Mouse (Mus musculus) kidney, postnatal 0 days (tissue): ENCODE data around the gene Pkp1. TPM values are rescaled to one million over a fixed set of nuclear protein-coding genes. Genes with fewer than 3 reads are reported as not detected.

Experiments
- ATAC-seq: fragments of 200-750 bp; cut with Nextera tagmentation; replicated peaks from 2 replicates; pipeline ENCODE4 v1.8.0; 2017; ENCODE audit warnings: low read depth, moderate number of reproducible peaks, moderate TSS enrichment, moderate library complexity; ENCODE audit not compliant: low FRiP score
- DNase-seq: peaks from one replicate; pipeline ENCODE4 v3.0.0-alpha.2; 2016; ENCODE audit warnings: low spot score
- H3K27ac ChIP-seq: fragments of 300-500 bp; sonication (generic); 2 replicates; pipeline ENCODE4 v1.5.1; 2014; ENCODE audit warnings: mild to moderate bottlenecking
- H3K27me3 ChIP-seq: fragments of 300-500 bp; sonication (generic); 2 replicates; pipeline ENCODE4 v1.6.1; 2014; ENCODE audit warnings: low read length, mixed read lengths; ENCODE audit not compliant: insufficient read depth
- H3K36me3 ChIP-seq: fragments of 300-500 bp; sonication (generic); 2 replicates; pipeline ENCODE4 v1.6.1; 2014; ENCODE audit warnings: low read length, mixed read lengths; ENCODE audit not compliant: insufficient read depth
- H3K4me1 ChIP-seq: fragments of 300-500 bp; sonication (generic); replicated peaks from 2 replicates; pipeline ENCODE4 v1.6.1; 2014; ENCODE audit warnings: antibody characterized with exemption, low read length, mixed read lengths; ENCODE audit not compliant: insufficient read depth
- H3K4me2 ChIP-seq: fragments of 300-500 bp; sonication (generic); 2 replicates; pipeline ENCODE4 v1.6.1; 2014; ENCODE audit warnings: mild to moderate bottlenecking, low read length, moderate library complexity, mixed read lengths
- H3K4me3 ChIP-seq: fragments of 300-500 bp; sonication (generic); replicated peaks from 2 replicates; pipeline ENCODE4 v1.5.1; 2014; ENCODE audit warnings: low read depth, low read length
- H3K9ac ChIP-seq: fragments of 300-500 bp; sonication (generic); 2 replicates; pipeline ENCODE4 v1.6.1; 2014; ENCODE audit warnings: low read depth, low read length
- H3K9me3 ChIP-seq: fragments of 300-500 bp; sonication (generic); replicated peaks from 2 replicates; pipeline ENCODE4 v1.6.1; 2016; ENCODE audit warnings: low read length, inconsistent platforms, mixed read lengths
- CTCF ChIP-seq: IDR thresholded peaks from 2 replicates; pipeline ENCODE4 v1.5.1; 2016; ENCODE audit warnings: antibody characterized with exemption, low read depth, mild to moderate bottlenecking, moderate library complexity
- WGBS: fragments of 180-500 bp; shearing (Covaris S2); extraction: QIAGEN DNeasy Blood & Tissue Kit; methylation state at CpG from one replicate; pipeline ENCODE4 v1.1.7; 2014; 5-methylcytosine and 5-hydroxymethylcytosine counted together
- polyA plus RNA-seq: library from polyadenylated mRNA; unstranded; fragments of >200 nt; fragmentation: Nextera tagmentation; extraction: Ambion mirVana; gene quantifications from 2 replicates; pipeline ENCODE4 v1.2.1, GENCODE M21; 2015

Gene Pkp1
- polyA plus RNA-seq, 1 experiment from 2014 or later, result 0.22 TPM

DNA sequence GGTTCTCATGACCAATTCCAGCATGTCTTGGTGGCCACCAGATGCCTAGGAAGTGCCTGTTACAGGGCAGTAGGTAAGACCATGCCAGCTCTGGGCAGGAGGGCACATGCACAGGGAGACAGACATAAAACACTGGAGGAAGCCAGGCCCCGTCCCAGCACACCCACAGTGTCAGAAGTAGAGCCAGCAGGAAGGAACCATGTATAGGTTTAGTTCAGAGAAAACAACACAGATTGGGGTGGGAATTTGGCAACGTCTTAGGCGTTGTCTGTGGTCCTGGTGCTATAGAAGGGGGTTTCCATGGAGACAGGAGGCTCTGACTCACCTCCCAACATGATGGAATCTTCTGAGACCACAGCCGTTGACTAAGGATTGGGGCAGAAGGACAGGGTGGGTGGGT is 27.2 kb upstream of the Pkp1 start:
- Histone ChIP-seq H3K4me3 (no peak overlapping the region), H3K27me3 (no peaks in the 10 kb centered on the region), H3K4me2 (no peak overlapping the region), H3K9ac (no peak overlapping the region), H3K36me3 (no peaks in the 10 kb centered on the region), H3K4me1 (no peaks in the 10 kb centered on the region), H3K9me3 (no peaks in the 10 kb centered on the region), H3K27ac (no peak overlapping the region)
- no peak for ATAC-seq
- 57% methylated on average over 4 of the region's 4 CpGs for WGBS
- no peak for DNase-seq
- TF ChIP-seq CTCF, result no peak

DNA sequence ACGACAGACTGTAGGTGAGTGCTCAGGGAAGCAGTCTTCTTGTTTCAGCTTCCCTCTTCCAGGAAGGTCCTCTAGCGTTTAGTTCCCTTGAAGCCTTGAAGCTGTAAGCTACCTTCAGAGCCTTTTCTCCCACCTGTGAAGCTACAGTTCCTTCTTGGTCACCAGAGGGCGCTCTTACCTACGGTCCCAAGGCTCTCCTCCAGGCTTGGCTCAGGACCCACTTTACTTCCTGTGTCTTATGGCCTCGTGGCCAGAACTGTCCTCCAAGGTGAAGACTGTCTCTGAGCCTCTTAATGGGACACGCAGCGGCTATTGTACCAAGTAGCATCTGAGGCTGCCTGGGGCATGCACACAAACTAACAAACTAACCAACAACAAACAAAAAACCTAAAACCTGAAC is 26.7 kb upstream of the Pkp1 start:
- 9% methylated on average over 7 of the region's 7 CpGs for WGBS
- H3K9me3 ChIP-seq, result no peaks in the 10 kb centered on the region
- H3K4me3 ChIP-seq, result no peak overlapping the region
- no peaks in the 10 kb centered on the region for H3K27me3 ChIP-seq
- TF ChIP-seq CTCF, result peak; percentile 85
- no peak overlapping the region for H3K27ac ChIP-seq
- H3K9ac ChIP-seq, result no peak overlapping the region
- peak; percentile 90 for DNase-seq
- ATAC-seq, result peak; percentile 23
- no peak overlapping the region for H3K4me2 ChIP-seq
- H3K36me3 ChIP-seq, result no peaks in the 10 kb centered on the region
- H3K4me1 ChIP-seq, result no peaks in the 10 kb centered on the region

DNA sequence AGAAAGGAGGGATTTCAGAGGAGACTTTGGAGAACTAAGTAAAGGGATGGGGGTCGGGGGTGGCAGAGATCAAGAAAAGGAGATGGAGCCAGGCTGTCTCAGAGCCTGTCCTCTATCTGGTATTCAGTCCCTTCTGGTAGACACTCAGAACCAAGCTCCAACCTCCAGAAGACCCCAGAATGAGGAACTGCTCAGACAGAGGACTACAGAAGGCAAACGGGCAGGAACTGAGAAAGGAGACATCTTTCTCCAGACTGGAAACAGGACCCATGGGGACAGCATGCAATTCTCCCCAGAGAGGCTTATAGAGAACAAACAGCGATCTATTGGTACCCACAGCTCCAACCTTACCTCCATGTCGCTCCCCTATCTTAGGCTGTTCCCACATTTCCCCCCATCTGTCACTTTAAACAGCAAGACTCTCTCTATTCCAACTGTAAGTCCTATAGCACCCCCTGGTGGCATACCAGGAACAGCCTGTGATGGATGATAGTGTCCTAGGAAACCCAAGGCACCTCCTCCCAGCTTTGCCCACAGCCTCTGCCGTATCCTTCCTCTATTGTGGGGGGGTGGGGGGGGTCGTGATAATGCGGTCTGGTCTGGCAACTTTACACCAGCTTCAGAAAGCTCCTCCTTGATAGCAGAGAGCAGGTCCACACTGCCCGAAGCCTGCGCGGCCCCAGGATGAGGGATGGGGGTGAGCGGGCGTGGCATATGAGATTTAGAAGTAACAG is 25.7 kb upstream of the Pkp1 start:
- Histone ChIP-seq H3K27me3 (no peaks in the 10 kb centered on the region), H3K9ac (no peak overlapping the region), H3K36me3 (no peaks in the 10 kb centered on the region), H3K4me1 (no peaks in the 10 kb centered on the region), H3K9me3 (no peaks in the 10 kb centered on the region), H3K4me3 (no peak overlapping the region), H3K27ac (no peak overlapping the region), H3K4me2 (no peak overlapping the region)
- peak; percentile 93 for DNase-seq
- peak; percentile 87 for TF ChIP-seq CTCF
- 46% methylated on average over 12 of the region's 12 CpGs for WGBS
- ATAC-seq, result peak; percentile 52; the same call in 1 of the 2 replicates

DNA sequence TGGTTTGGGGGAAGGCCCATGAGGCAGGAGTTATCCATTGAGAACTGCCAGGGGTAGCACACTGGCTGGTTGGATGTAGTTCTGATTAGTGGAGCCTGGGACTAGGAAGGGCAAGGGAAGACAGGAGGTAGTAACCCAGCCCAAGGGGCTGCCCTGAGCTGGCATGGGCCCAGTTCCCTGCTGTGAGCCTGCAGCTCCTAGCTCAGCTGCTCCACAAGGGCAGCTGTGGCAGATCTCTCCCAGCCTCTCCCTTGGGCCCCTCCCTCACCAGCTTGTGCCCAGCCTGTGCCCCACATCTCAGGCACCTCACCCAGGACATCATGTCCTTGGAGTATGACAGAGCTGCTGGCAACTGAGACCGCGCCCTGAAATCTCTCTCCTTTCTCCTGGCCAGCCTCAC is 24.7 kb upstream of the Pkp1 start:
- 96% methylated on average over 2 of the region's 2 CpGs for WGBS
- H3K36me3 ChIP-seq, result no peaks in the 10 kb centered on the region
- H3K27ac ChIP-seq, result no peak overlapping the region
- ATAC-seq (no peak), DNase-seq (no peak)
- no peak overlapping the region for H3K4me3 ChIP-seq
- no peak overlapping the region for H3K9ac ChIP-seq
- no peaks in the 10 kb centered on the region for H3K27me3 ChIP-seq
- H3K4me2 ChIP-seq, result no peak overlapping the region
- H3K4me1 ChIP-seq, result no peaks in the 10 kb centered on the region
- TF ChIP-seq CTCF, result no peak
- no peaks in the 10 kb centered on the region for H3K9me3 ChIP-seq

DNA sequence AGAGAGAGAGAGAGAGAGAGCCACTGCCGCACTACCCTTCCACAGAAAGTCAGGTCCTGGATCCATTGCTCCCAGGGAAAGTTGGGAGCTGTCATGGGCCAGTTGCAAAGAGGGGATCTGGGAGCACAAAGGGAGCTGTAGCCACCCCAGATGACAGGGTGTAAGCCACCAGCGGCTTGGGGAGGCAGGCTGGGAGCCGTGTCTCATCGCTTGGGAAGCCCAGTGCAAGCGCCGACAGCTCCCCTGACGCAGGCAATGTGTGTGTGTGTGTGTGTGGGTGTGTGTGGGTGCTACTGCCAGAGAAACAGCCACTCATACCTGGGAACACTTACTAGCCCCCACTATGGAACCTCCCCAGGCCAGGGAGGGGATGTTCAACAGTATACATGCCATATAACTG is 23.1 kb upstream of the Pkp1 start:
- DNase-seq, result no peak
- WGBS, result 32% methylated on average over 7 of the region's 7 CpGs
- H3K27ac ChIP-seq, result no peak overlapping the region

DNA sequence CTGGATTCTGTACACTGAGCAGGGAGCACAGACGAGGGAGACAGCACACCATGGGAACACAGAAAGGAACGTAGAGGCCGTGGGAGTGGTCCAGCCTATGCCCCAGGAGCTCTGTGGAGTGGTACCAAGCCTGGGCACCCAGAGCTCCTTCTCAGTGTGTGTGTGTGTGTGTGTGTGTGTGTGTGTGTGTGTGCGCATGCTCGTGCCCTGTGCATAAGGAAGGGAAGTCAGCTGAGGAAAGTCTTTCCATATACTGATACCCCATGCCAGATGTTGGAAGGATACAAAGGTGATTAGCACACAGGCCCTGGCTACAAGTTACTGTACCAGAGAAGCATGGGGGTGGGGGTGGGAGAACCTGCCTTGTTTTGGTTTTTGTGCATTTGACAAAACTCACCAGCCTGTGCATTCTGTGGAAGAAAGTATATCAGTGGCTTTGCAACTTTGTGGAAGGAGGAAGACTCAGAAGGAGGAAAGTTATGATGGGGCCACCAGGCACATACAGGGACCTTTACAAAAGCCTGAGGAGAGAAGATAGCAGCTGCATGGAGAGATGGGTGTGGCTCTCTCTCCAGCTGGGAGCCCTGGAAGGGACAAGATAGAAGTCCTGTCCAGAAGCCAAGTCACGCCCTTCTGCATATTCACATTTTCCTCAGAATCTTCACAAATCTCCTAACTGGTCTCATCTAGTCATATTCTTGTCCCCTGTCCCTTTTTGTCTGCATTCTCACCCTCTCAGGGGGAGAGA is 22.4 kb upstream of the Pkp1 start:
- ATAC-seq (no peak), DNase-seq (no peak)
- H3K4me2 ChIP-seq, result no peak overlapping the region
- H3K36me3 ChIP-seq, result no peaks in the 10 kb centered on the region
- H3K27me3 ChIP-seq, result no peaks in the 10 kb centered on the region
- H3K27ac ChIP-seq, result no peak overlapping the region
- no peaks in the 10 kb centered on the region for H3K9me3 ChIP-seq
- TF ChIP-seq CTCF, result no peak
- H3K9ac ChIP-seq, result no peak overlapping the region
- H3K4me1 ChIP-seq, result no peaks in the 10 kb centered on the region
- WGBS, result 69% methylated on average over 6 of the region's 6 CpGs
- H3K4me3 ChIP-seq, result no peak overlapping the region

More for the DNA sequence above, 23.1 kb upstream of the Pkp1 start:
- TF ChIP-seq CTCF, result no peak
- H3K27me3 ChIP-seq, result no peaks in the 10 kb centered on the region
- no peak for ATAC-seq
- H3K9me3 ChIP-seq, result no peaks in the 10 kb centered on the region
- no peak overlapping the region for H3K9ac ChIP-seq
- no peak overlapping the region for H3K4me3 ChIP-seq
- no peak overlapping the region for H3K4me2 ChIP-seq
- H3K36me3 ChIP-seq, result no peaks in the 10 kb centered on the region
- H3K4me1 ChIP-seq, result no peaks in the 10 kb centered on the region
